Mouse (Mus musculus) kidney, adult 2 months (tissue): ENCODE data around the gene C530025M09Rik.

ENCODE experiments used
- CTCF ChIP-seq: fragments of 200-500 bp; conservative IDR thresholded peaks from 2 replicates; pipeline ENCODE4 v1.5.1; 2011; ENCODE audit warnings: low read depth, mild to moderate bottlenecking, control low read depth, low read length, moderate library complexity, mixed read lengths; ENCODE audit not compliant: insufficient read depth, insufficient read length
- POLR2A ChIP-seq: fragments of 200-500 bp; IDR thresholded peaks from one replicate; pipeline ENCODE4 v1.6.1; 2011; ENCODE audit warnings: low read depth, low read length, control low read depth

GRCm38 (mm10) chr2:149829955-149830535, 968 bp downstream of the C530025M09Rik start:
- TF ChIP-seq CTCF (no peak), POLR2A (no peak)
